Mouse (Mus musculus) pancreas, adult 10 weeks (tissue): Measurements from ENCODE around the gene Actr10. TPM values are rescaled to one million over a fixed set of nuclear protein-coding genes. Genes with fewer than 3 reads are reported as not detected.

Experiments
- polyA plus RNA-seq: library from polyadenylated mRNA; stranded (reverse); fragments of 350-450 nt; fragmentation: Illumina TruSeq; extraction: RNeasy Lipid Tissue Mini Kit (QIAGEN cat#74804); gene quantifications from one replicate; pipeline ENCODE4 v1.2.3, GENCODE M21; 2015; ENCODE audit warnings: low read depth, low replicate concordance; ENCODE audit not compliant: insufficient read depth

The Actr10 gene
- 13.8 TPM for polyA plus RNA-seq

GRCm38 (mm10) chr12:70937571-70938384, at the start of gene Actr10:
Gene Actr10 (plus strand): TSS chr12:70937857.

GRCm38 (mm10) chr12:70974441-70975266, 37.0 kb downstream of the Actr10 start, which contains the start of gene Psma3:
Gene Psma3 (plus strand): TSS chr12:70974621.

Other genes starting within 250 kb of the Actr10 start
- gene Frmd6, start 112.3 kb upstream of the Actr10 start, polyA plus RNA-seq, result 7.4 TPM
- gene Psma3, start 36.8 kb downstream of the Actr10 start, polyA plus RNA-seq, result 57.7 TPM
- 5.0 TPM for gene Arid4a, start 78.1 kb downstream of the Actr10 start, polyA plus RNA-seq
- not detected for gene Tomm20l, start 173.6 kb downstream of the Actr10 start, polyA plus RNA-seq
- gene Timm9, start 198.8 kb downstream of the Actr10 start, polyA plus RNA-seq, result 13.9 TPM
- 1.1 TPM for gene 2700049A03Rik, start 199.0 kb downstream of the Actr10 start, polyA plus RNA-seq